Mouse (Mus musculus) liver, embryonic 14.5 days (tissue): ENCODE measurements around the gene Rmi1. TPM values are rescaled to one million over a fixed set of nuclear protein-coding genes. Genes with fewer than 3 reads are reported as not detected.
A peak's percentile ranks its signal among the peaks of the same experiment; 100 is the strongest.
"Not testable (repeated sequence)": the region's sequence is repeated elsewhere in the genome, so short reads cannot be mapped to it uniquely, and the experiment has no call there.

Experiments used
- ATAC-seq: fragments of 200-750 bp; cut with Nextera tagmentation; 2 replicates; pipeline ENCODE4 v1.8.0; 2017; ENCODE audit warnings: moderate number of reproducible peaks, mild to moderate bottlenecking, moderate library complexity; ENCODE audit not compliant: insufficient read depth
- DNase-seq, 3 experiments: peaks; one replicate each; pipeline ENCODE4 v3.0.0-alpha.2; 2012 to 2013; ENCODE audit warnings: low read depth in 3 of 3, low spot score in 3 of 3
- H3K27ac ChIP-seq: fragments of 300-500 bp; sonication (generic); 2 replicates; pipeline ENCODE4 v1.5.1; 2014; ENCODE audit warnings: moderate library complexity, mild to moderate bottlenecking, control low read depth, inconsistent platforms
- H3K27me3 ChIP-seq: fragments of 300-500 bp; sonication (generic); 2 replicates; pipeline ENCODE4 v1.6.1; 2014; ENCODE audit warnings: mild to moderate bottlenecking, low read length, moderate library complexity; ENCODE audit not compliant: control insufficient read depth, insufficient read depth
- H3K36me3 ChIP-seq: fragments of 300-500 bp; sonication (generic); replicated peaks from 2 replicates; pipeline ENCODE4 v1.6.1; 2014; ENCODE audit warnings: low read depth; ENCODE audit not compliant: control insufficient read depth, insufficient read depth
- H3K4me1 ChIP-seq, 2 experiments: fragments of 200-500 bp in 1 of 2; fragments of 300-500 bp in 1 of 2; sonication (generic) in 1 of 2; replicated peaks; 2 replicates each; pipeline ENCODE4 v1.6.1; 2012 to 2014; ENCODE audit warnings: antibody characterized with exemption in 1 of 2, inconsistent platforms in 1 of 2, low read length in 1 of 2; ENCODE audit not compliant: control insufficient read depth in 2 of 2, insufficient read depth in 2 of 2
- H3K4me2 ChIP-seq: fragments of 300-500 bp; sonication (generic); 2 replicates; pipeline ENCODE4 v1.6.1; 2014; ENCODE audit warnings: low read depth, mild to moderate bottlenecking, control low read depth, moderate library complexity
- H3K4me3 ChIP-seq, 2 experiments: fragments of 200-500 bp in 1 of 2; fragments of 300-500 bp in 1 of 2; sonication (generic) in 1 of 2; 2 replicates each; pipeline ENCODE4 v1.5.1; 2012 to 2014; ENCODE audit warnings: low read depth in 2 of 2, low read length in 2 of 2, mild to moderate bottlenecking in 2 of 2, control low read depth in 1 of 2, inconsistent platforms in 1 of 2, moderate library complexity in 1 of 2; ENCODE audit not compliant: insufficient read depth in 1 of 2
- H3K9ac ChIP-seq: fragments of 300-500 bp; sonication (generic); replicated peaks from 2 replicates; pipeline ENCODE4 v1.6.1; 2014; ENCODE audit warnings: mild to moderate bottlenecking, control low read depth, moderate library complexity
- H3K9me3 ChIP-seq: fragments of 300-500 bp; sonication (generic); 2 replicates; pipeline ENCODE4 v1.6.1; 2016; ENCODE audit warnings: low read length, mixed read lengths; ENCODE audit not compliant: control insufficient read depth
- CTCF ChIP-seq: IDR thresholded peaks from 2 replicates; pipeline ENCODE4 v1.5.1; 2016; ENCODE audit warnings: antibody characterized with exemption, low read depth, control low read depth
- EP300 ChIP-seq: IDR thresholded peaks from 2 replicates; pipeline ENCODE4 v1.6.1; 2016; ENCODE audit warnings: antibody characterized with exemption, low read depth
- WGBS: fragments of 180-500 bp; shearing (Covaris S2); extraction: QIAGEN DNeasy Blood & Tissue Kit; methylation state at CpG from one replicate; pipeline ENCODE4 v1.1.7; 2014; ENCODE audit not compliant: insufficient replicate concordance; 5-methylcytosine and 5-hydroxymethylcytosine counted together
- polyA plus RNA-seq, 2 experiments: library from polyadenylated mRNA; depleted of rRNA in 1 of 2; stranded (reverse) in 1 of 2; unstranded in 1 of 2; fragments of >200 nt; fragmentation: Nextera tagmentation in 1 of 2; extraction: Ambion mirVana in 1 of 2; gene quantifications; 2 replicates each; pipeline versions ENCODE4 v1.2.1 to v1.2.3; 2012 to 2014

Rmi1 gene
- polyA plus RNA-seq, 2 experiments = 8.0 to 11.0 TPM

DNA sequence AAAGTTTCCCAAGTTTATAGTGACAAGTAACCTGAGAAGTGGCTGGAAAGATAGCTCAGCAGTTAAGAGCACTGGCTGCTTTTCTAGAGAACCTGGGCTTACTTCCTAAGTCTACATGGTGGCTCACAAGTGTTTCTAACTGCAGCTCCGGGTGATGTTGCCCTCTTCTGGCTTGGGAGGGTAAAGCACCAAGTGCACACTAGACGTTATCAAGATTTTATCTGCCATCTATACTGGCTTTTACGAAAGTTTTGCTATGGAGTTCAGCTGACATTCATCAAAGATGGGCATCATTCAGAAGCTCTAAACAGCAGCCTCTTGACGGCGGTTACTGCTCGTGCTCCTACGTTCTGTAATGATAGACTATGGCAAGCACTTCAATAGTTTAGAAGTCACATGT, 14.1 kb upstream of the Rmi1 start:
- Histone ChIP-seq H3K4me3 (no peak overlapping the region), H3K4me1 (peaks cover 5 to 12% of the 10 kb centered on the region in 2 experiments; a peak in 3 of 4 replicates), H3K27me3 (no peaks in the 10 kb centered on the region), H3K9ac (no peak overlapping the region), H3K27ac (no peak overlapping the region), H3K9me3 (no peaks in the 10 kb centered on the region), H3K4me2 (0 out of 2 replicates have a peak overlapping the region, but pooled peaks have one; percentile 8), H3K36me3 (peaks cover 24% of the 10 kb centered on the region)
- DNase-seq (peak in 2 of 3 experiments; percentile 54 to 57), ATAC-seq (no peak)
- TF ChIP-seq EP300 = no peak
- TF ChIP-seq CTCF = peak; percentile 79
- WGBS = 14% methylated on average over 7 of the region's 7 CpGs

DNA sequence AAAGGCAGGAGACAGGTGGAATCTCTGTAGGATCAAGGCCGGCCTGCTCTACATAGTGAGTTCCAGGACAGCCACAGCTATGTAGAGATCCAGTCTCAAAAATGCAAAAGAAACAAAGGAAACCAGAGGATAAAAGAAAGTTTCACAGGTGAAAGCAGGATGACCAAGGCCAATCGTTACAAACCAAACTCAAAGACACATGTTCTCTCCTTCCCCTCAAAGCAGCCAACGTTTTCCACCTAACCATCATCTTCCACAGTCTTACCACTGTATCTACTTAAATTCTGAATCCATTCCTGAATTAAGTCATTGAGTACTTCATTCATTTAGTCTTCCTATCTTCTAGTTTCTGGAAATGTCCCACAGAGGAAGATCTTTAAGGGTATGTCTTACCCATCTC, 13.7 kb upstream of the Rmi1 start:
- ATAC-seq = no peak
- TF ChIP-seq EP300 (no peak), CTCF (no peak)
- H3K27ac ChIP-seq = no peak overlapping the region
- H3K4me3 ChIP-seq = no peak overlapping the region
- peaks cover 5 to 12% of the 10 kb centered on the region in 2 experiments; a peak in 3 of 4 replicates for H3K4me1 ChIP-seq
- H3K9ac ChIP-seq = no peak overlapping the region
- no peak for DNase-seq
- no peaks in the 10 kb centered on the region for H3K27me3 ChIP-seq
- H3K4me2 ChIP-seq = no peak overlapping the region
- no peaks in the 10 kb centered on the region for H3K9me3 ChIP-seq
- WGBS = 29% methylated on average over 3 of the region's 3 CpGs
- peaks cover 27% of the 10 kb centered on the region for H3K36me3 ChIP-seq

DNA sequence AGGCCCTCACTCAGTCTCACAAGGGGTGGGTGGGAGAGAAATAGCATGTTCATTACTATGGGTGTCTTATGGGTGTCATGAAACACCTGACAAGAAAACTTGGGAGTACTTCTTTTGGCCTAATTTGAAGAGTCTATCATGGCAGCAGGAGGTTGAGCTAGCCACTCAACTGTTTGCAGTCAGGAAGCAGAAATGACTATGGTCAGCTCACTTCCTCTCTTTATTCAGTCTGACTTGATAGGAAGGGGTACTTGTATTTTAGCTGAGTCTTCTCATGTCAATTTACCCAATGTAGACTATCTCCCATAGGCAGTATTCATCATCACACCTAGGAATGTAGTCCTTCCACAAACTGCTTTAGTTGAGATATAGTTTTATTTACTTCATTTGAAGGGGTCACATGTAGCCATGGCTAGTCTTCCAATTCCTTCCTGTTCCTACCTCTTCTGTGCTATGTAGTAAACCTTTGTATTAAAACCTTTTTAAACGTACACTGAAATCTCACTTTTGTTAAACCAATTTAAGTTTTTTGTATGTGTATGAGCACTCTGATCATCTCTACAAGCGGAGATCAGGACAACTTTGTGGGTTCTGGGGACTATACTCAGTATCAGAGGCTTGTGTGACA, 12.6 kb upstream of the Rmi1 start:
- Histone ChIP-seq H3K9ac (no peak overlapping the region), H3K4me1 (peaks cover 5 to 9% of the 10 kb centered on the region in 2 experiments; a peak in 3 of 4 replicates), H3K36me3 (peaks cover 37% of the 10 kb centered on the region), H3K9me3 (no peaks in the 10 kb centered on the region), H3K27ac (no peak overlapping the region), H3K4me2 (no peak overlapping the region), H3K4me3 (no peak overlapping the region), H3K27me3 (no peaks in the 10 kb centered on the region)
- 77% methylated on average over 2 of the region's 2 CpGs for WGBS
- ATAC-seq (no peak), DNase-seq (no peak)
- TF ChIP-seq EP300 (no peak), CTCF (no peak)

DNA sequence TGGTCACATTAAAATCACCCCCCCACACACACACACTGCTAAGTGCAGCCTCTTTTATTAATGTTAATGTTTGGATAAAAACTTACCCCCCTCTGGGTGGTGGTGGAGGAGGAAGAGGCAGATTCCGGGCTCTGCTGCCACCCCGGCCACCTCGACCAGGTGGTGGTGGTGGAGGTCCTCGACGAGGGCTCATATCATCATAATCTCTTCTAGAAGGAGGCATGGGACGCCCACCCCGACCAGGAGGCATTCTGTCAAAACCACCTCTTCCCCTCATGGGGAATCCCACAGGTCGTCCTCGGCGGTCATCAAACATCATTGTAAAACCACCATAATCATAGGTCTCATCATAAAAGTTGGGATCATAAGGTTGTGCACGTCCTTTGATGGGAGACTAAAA, 7.7 kb upstream of the Rmi1 start:
- H3K27me3 ChIP-seq, H3K9me3 ChIP-seq, H3K4me2 ChIP-seq, H3K4me3 ChIP-seq, H3K27ac ChIP-seq, ATAC-seq, H3K9ac ChIP-seq, DNase-seq, H3K4me1 ChIP-seq: not testable (repeated sequence)
- H3K36me3 ChIP-seq = peaks cover 80% of the 10 kb centered on the region
- 79% methylated on average over 11 of the region's 11 CpGs for WGBS

DNA sequence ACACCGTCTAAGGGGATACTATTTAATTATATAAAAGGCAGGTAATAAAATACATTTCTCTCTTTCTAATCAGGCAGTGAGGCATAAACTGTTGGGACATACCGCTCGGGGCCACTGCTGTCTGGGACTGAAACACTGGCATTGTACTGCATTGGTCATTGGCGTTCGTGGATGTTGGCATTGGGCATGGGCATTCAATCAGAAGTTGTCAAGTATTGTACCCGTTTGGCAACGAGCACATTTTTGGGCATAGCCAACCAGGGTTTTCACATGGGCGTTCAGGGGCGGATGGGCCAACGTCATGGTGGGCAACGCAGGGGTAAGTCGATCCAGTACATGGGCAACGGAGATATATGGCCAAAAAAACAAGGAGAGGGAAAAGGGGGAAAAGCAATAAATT, 4.4 kb upstream of the Rmi1 start:
- 91% methylated on average over 13 of the region's 13 CpGs for WGBS
- TF ChIP-seq EP300 = no peak
- Histone ChIP-seq H3K4me3 (no peak overlapping the region), H3K4me1 (0 out of 4 replicates have a peak, but pooled peaks cover 0 to 2% of the 10 kb centered on the region in 2 experiments), H3K27ac (no peak overlapping the region), H3K4me2 (no peak overlapping the region), H3K27me3 (no peaks in the 10 kb centered on the region), H3K9me3 (no peaks in the 10 kb centered on the region), H3K36me3 (peaks cover 62% of the 10 kb centered on the region), H3K9ac (no peak overlapping the region)
- DNase-seq (no peak), ATAC-seq (no peak)
